Comparison of ENCODE assay signal across 8 mouse cellular contexts in genomic region chr11:74847919-74848521, GRCm38 (mm10). TPM values are rescaled to one million over a fixed set of nuclear protein-coding genes. Genes with fewer than 3 reads are reported as not detected.
DNase-seq lines count a peak whose midpoint lies in the region; ATAC-seq lines count a peak whose summit lies in the region.

No protein-coding gene starts in this region.

- H3K36me3 ChIP-seq in forebrain, embryonic 12.5 days (replicated peaks), result peaks cover 30% of the 10 kb centered on the region
- H3K36me3 ChIP-seq in hindbrain, embryonic 10.5 days, result peaks cover 62% of the 10 kb centered on the region
- peaks cover 70% of the 10 kb centered on the region for H3K36me3 ChIP-seq in megakaryocyte, embryonic 14.5 days (replicated peaks; ENCODE audit: low read length)

- H3K27ac ChIP-seq in forebrain, embryonic 12.5 days, result no peak overlapping the region; the same call in 1 of the 2 replicates
- 0 out of 2 replicates have a peak overlapping the region, but pooled peaks have one; percentile 20 for H3K27ac ChIP-seq in hindbrain, embryonic 10.5 days

- H3K27me3 ChIP-seq in forebrain, embryonic 12.5 days, result no peaks in the 10 kb centered on the region
- no peaks in the 10 kb centered on the region for H3K27me3 ChIP-seq in hindbrain, embryonic 10.5 days (ENCODE audit: insufficient read depth, poor library complexity, severe bottlenecking)
- H3K27me3 ChIP-seq in megakaryocyte, embryonic 14.5 days (replicated peaks), result no peaks in the 10 kb centered on the region

- no peak overlapping the region for H3K4me2 ChIP-seq in forebrain, embryonic 12.5 days

- H3K4me1 ChIP-seq in forebrain, embryonic 12.5 days, result peaks cover 8% of the 10 kb centered on the region
- peaks cover 22% of the 10 kb centered on the region for H3K4me1 ChIP-seq in hindbrain, embryonic 10.5 days (replicated peaks)
- peaks cover 48% of the 10 kb centered on the region for H3K4me1 ChIP-seq in megakaryocyte, embryonic 14.5 days

- DNase-seq in gastrocnemius, adult 18-20 months (ENCODE audit: low spot score), result peak; percentile 66
- DNase-seq in gastrocnemius, adult 8-10 months (ENCODE audit: low spot score in 2 of 2), result no peak
- peak; percentile 82 for DNase-seq in c-Kit-positive CD71-positive TER-119-positive erythroid progenitor cells, embryonic 14.5 days (ENCODE audit: low spot score)
- DNase-seq in hindbrain, embryonic 10.5 days (ENCODE audit: low spot score), result peak; percentile 78
- DNase-seq in layer of hippocampus, postnatal 36 days, result peak; percentile 72 to 75
- peak; percentile 70 for DNase-seq in spleen, adult 12 weeks (ENCODE audit: low spot score)

- 3% methylated on average over 13 of the region's 13 CpGs for WGBS in forebrain, embryonic 12.5 days
- WGBS in hindbrain, embryonic 10.5 days, result 2% methylated on average over 13 of the region's 13 CpGs

- ATAC-seq in forebrain, embryonic 12.5 days (ENCODE audit: low FRiP score), result peak; percentile 54

- H3K4me3 ChIP-seq in forebrain, embryonic 12.5 days (replicated peaks), result no peak overlapping the region
- H3K4me3 ChIP-seq in hindbrain, embryonic 10.5 days, result no peak overlapping the region
- H3K4me3 ChIP-seq in megakaryocyte, embryonic 14.5 days (replicated peaks), result peak overlapping the region; percentile 80

- no peaks in the 10 kb centered on the region for H3K9me3 ChIP-seq in forebrain, embryonic 12.5 days
- H3K9me3 ChIP-seq in hindbrain, embryonic 10.5 days, result peaks cover 9% of the 10 kb centered on the region; the same call in 1 of the 2 replicates
- peaks cover 17% of the 10 kb centered on the region for H3K9me3 ChIP-seq in megakaryocyte, embryonic 14.5 days

- H3K9ac ChIP-seq in forebrain, embryonic 12.5 days, result no peak overlapping the region

RNA-seq across cellular contexts. Expression of gene Mnt, which starts 17.3 kb away (rescaled TPM):
- 1 to 10 TPM; 4.8 to 7.0 TPM for total RNA-seq in gastrocnemius, adult 18-20 months (2021)
- total RNA-seq in gastrocnemius, adult 8-10 months (2022), result 10 to 100 TPM in 1 of 4 experiments, 1 to 10 TPM in 3; 5.8 to 11.7 (median 7.8) TPM
- polyA plus RNA-seq in forebrain, embryonic 12.5 days (2016; fragmentation: Nextera tagmentation; extraction: Ambion mirVana), result 7.2 and 8.1 TPM in 2 replicates
- 5.4 and 7.4 TPM in 2 replicates for polyA plus RNA-seq in hindbrain, embryonic 10.5 days (2016; fragmentation: Nextera tagmentation; extraction: Ambion mirVana)
- total RNA-seq in layer of hippocampus, postnatal 36 days (2021), result 10 to 100 TPM; 28.3 to 30.5 TPM
- polyA plus RNA-seq in megakaryocyte, embryonic 14.5 days (2012; ENCODE audit: insufficient read depth, low replicate concordance), result 59.1 and 85.0 TPM in 2 replicates

RNA-seq across cellular contexts. Expression of gene Sgsm2, which starts 48.8 kb away (rescaled TPM):
- 1 to 10 TPM; 1.6 to 2.4 TPM for total RNA-seq in gastrocnemius, adult 18-20 months (2021)
- 1 to 10 TPM; 1.3 to 2.0 (median 1.7) TPM for total RNA-seq in gastrocnemius, adult 8-10 months (2022)
- 12.2 and 13.7 TPM in 2 replicates for polyA plus RNA-seq in forebrain, embryonic 12.5 days (2016; fragmentation: Nextera tagmentation; extraction: Ambion mirVana)
- polyA plus RNA-seq in hindbrain, embryonic 10.5 days (2016; fragmentation: Nextera tagmentation; extraction: Ambion mirVana), result 7.8 and 10.7 TPM in 2 replicates
- 10 to 100 TPM; 88.1 to 89.4 TPM for total RNA-seq in layer of hippocampus, postnatal 36 days (2021)
- polyA plus RNA-seq in megakaryocyte, embryonic 14.5 days (2012; ENCODE audit: insufficient read depth, low replicate concordance), result 3.6 and 5.7 TPM in 2 replicates

RNA-seq across cellular contexts. Expression of gene Tsr1, which starts 49.9 kb away (rescaled TPM):
- 10 to 100 TPM; 22.8 to 26.7 TPM for total RNA-seq in gastrocnemius, adult 18-20 months (2021)
- 10 to 100 TPM; 26.3 to 39.2 (median 28.2) TPM for total RNA-seq in gastrocnemius, adult 8-10 months (2022)
- polyA plus RNA-seq in forebrain, embryonic 12.5 days (2016; fragmentation: Nextera tagmentation; extraction: Ambion mirVana), result 43.0 and 43.1 TPM in 2 replicates
- 35.9 and 47.5 TPM in 2 replicates for polyA plus RNA-seq in hindbrain, embryonic 10.5 days (2016; fragmentation: Nextera tagmentation; extraction: Ambion mirVana)
- 10 to 100 TPM; 33.3 to 34.4 TPM for total RNA-seq in layer of hippocampus, postnatal 36 days (2021)
- 6.4 TPM in 1 of 2 replicates, not detected in the other for polyA plus RNA-seq in megakaryocyte, embryonic 14.5 days (2012; ENCODE audit: insufficient read depth, low replicate concordance)

Comparison
In these comparisons a context has a peak if more than half of its experiments do, and no peak if none do; other contexts are left out.
1. DNase-seq: peak in gastrocnemius, adult 18-20 months (single experiment), c-Kit-positive CD71-positive TER-119-positive erythroid progenitor cells, embryonic 14.5 days (single experiment), hindbrain, embryonic 10.5 days (single experiment), layer of hippocampus, postnatal 36 days (2 of 2) and spleen, adult 12 weeks (single experiment); none in gastrocnemius, adult 8-10 months (0 of 2).
2. RNA of gene Sgsm2, which starts 48.8 kb away (total RNA-seq): 88.1 to 89.4 TPM in layer of hippocampus, postnatal 36 days; 1.6 to 2.4 TPM in gastrocnemius, adult 18-20 months and 1.3 to 2.0 TPM in gastrocnemius, adult 8-10 months; every median in the first group is over 10 times any median in the second.